Mouse (Mus musculus) layer of hippocampus, adult 9-11 months (tissue): ENCODE measurements around the gene Tmem19.
"Not testable (repeated sequence)": the region's sequence is repeated elsewhere in the genome, so short reads cannot be mapped to it uniquely, and the experiment has no call there.

ENCODE experiments used
- DNase-seq: peaks from one replicate; pipeline ENCODE4 v3.0.0; 2022

Gene Tmem19

DNA sequence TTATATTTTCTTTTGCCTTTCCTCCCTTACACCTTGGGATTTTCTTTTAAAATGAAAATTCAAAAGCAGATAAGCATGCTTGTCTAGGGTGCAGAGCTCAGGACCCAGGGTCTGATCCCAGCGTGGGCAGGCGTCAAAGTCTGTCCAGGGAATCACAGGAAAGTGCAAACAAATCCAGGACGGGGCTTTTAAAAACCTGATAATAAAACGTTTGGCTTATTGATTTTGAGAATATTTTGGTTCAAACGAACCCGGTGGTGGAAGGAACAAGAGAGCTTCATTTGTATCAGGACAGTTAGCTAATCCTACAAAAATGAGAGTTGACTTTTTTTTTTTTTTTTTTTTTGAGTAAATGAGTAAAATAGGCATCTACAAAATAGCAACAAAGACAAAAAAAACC, 14.2 kb downstream of the Tmem19 start:
- DNase-seq = no peak

DNA sequence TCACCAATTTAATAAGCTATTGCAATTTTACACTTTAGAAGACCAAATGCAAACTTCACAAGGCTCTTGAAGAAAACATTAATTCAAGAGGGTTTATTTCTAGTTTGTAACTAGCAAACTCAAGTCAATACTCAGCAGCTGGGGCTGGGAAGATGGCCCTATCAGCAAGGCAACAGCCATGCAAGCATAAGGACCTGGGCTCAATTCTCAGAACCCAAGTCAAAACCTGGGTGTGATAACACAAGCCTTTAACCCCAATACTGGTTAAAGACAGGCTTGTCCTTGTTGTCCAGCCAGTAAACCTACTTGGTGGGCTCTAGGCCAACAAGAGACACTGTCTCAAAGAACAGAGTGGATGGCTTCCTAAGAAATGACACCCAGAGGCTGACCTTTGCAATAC, 15.9 kb downstream of the Tmem19 start:
- no peak for DNase-seq

DNA sequence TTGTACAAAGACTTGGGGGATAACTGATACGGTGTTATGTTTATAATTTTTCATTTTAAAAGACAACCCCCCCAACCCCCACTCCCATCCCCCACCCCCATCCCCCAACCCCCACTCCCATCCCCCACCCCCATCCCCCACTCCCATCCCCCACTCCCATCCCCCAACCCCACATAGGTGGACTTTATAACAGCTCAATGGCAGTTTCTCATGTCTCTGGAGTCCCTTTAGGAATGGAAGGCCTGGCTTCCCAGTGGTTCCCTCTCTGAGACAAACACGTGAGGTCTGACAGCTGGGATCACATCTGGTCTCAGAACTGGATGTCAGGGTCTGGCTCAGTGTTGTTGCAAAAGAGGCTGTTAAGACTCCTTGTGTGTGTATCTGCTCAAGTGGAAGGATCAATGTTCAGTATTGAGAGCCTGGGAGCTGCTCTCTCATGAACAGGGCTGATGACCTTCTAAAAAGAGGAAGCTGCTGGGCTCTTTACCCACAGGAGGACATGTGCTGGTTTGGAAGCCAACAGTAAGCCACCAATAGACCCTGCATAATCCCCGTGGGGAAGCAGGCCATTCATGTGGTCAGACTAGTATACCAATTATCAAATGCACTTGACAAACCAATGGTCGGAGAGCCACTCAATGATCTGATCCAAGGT, 19.4 kb downstream of the Tmem19 start:
- DNase-seq = no peak

DNA sequence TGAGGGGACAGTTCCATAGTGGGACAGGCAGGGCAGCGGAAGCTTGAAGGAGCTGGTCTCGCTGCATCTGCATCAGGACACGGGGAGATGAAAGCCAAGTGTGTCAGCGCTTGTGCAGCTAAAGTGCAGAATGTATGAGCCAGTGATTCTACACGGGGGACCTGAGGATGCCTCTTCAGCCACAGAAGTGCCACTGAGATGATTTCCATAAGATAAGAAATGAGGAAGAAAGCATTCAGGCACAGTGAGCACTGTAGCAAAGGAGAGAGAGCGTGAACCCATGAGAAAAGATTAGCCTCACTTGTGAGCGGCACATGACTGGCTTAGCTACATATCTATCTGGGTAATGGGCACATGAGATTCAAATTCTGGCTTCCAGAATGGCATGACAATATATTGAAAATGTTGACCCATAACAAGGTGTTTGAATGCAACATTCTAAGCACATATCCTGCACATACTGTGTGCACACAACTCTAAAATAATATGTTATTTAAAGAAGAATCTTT, 22.4 kb downstream of the Tmem19 start:
- no peak for DNase-seq

DNA sequence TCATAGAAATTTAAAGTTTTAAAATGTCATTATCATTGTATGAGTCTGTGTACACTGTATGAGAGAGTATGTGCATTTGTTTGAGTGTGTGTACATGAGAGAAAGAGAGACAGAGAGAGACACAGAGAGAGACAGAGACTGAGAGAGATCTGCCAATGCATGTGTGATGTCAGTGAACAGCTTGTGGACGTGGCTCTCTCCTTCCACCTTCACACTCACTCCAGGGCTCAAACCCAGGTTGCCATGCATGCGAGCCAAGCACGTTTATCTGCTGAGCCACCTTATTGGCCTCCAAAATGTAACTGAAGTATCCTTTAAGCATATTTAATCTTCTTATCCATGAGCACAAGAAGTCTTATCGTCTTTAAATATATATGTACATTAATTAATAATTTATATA, 25.4 kb downstream of the Tmem19 start:
- DNase-seq = no peak

DNA sequence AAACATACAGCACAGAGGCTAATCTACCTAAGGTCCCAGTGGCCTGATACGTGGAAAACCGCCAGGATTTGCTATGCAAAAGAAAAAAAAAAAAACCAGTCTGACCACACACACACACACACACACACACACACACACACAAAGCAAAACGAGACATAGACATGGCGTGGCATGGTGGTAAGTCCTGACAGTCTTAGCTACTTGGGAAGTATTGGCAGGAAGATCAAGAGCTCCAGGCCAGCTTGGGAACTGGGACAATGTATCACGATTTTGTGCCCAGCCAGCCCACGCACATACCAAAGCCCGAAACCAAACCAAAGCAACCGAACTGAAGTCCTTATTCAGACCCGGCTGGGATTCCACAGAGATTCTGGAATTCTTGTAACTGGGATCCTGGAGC, 28.8 kb downstream of the Tmem19 start:
- DNase-seq = no peak

DNA sequence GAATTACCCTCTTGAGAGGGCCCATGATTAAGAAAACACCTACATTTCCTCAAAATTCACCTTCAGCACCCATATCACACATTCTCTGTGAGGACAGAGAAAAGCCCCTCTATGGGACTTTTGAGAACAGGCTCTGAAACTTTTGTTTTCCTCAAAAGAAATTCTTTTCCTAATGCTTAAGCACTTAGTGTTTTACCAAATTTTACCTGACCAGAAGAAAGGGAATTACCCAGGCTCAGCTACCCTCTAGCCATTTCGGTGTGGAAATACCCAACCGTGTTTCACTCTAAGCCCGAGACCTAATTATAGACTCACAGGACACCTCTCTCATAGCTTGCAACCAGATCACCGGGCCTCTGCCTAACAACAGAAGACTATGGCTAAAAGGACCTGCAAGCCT, 29.3 kb downstream of the Tmem19 start:
- no peak for DNase-seq

DNA sequence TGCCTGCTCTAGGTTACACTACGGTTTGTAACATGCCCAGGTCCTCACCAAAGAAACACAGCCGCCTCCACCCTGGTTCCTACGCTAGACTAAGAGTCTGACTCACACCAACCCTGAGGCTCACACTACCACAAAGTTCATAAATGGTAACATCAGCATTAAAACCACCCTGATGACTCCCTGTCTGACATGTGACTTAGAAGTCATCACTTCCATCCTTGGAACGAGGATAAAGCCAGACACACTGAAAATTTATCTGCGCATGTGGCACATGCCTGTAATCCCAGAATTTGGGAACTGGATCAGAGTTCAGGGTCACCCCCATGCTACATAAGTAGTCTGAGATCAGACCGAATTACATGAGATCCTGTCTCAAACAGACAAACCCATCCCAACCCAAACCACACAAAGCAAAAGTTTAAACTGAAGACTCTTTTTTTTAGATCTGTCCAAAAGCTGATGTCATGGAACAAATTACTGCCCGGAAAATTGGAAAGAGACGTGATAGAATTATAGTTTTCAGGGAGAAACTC, 29.8 kb downstream of the Tmem19 start:
- DNase-seq = no peak

DNA sequence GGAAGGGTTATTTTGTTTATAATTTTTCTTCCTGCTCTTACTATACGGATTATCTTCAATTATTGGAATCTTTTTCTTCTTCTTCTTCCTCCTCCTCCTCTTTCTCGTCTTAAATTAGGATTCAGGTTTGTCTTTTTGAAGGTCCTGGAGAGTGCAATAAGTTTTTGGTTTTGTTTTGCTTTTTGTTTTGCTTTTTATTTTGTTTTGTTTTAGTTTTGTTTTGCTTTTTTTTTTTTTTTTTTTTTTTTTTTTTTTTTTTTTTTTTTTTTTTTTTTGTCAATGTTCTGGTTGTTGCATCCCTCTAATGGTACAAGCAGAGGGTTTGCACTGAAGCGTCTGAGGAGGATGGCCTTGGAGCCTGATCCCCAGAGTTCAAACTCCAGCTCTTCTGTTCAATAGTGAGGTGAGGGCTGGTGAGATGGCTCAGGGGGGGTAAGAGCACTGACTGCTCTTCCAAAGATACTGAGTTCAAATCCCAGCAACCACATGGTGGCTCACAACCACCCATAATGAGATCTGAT, 33.2 kb downstream of the Tmem19 start:
- DNase-seq = no peak

DNA sequence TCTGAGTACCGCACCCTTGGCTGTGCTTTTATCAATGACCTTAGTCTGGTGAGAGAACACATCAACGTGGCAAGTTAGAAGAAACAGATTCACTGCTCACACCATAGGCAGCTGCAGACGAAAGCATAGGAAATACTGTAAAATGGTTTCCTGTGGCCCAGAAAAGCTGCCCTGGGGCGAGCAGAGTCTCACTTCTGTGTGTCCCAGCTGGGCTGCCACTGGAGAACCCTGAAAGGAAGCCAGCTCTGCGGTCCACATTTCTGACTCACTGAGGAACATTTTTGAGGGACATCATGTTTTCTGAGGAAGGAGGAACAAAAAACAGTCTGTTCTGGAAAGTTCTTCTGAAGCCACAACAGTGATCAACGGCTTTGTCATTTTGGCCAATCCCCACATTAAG, 33.8 kb downstream of the Tmem19 start:
- no peak for DNase-seq

DNA sequence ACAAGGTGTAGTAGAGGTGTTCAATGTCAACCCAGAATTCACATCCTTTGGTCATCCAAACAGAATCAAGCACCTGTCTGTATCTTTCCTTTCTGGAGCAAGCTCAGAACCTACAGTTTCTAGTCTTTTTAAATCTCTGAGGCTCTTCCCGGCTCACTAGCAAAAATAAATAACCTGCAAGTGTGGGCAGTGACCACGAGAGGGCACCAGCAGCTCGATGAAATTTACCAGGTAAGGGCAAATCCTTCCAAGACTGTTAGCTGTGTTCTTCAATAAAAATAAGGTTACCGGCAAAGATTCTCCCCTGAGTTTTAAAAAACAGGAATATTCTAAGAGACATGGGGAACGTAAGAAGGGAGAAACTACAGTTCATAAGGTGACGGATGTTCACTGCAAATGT, 39.0 kb downstream of the Tmem19 start:
- peak; percentile 55 for DNase-seq

DNA sequence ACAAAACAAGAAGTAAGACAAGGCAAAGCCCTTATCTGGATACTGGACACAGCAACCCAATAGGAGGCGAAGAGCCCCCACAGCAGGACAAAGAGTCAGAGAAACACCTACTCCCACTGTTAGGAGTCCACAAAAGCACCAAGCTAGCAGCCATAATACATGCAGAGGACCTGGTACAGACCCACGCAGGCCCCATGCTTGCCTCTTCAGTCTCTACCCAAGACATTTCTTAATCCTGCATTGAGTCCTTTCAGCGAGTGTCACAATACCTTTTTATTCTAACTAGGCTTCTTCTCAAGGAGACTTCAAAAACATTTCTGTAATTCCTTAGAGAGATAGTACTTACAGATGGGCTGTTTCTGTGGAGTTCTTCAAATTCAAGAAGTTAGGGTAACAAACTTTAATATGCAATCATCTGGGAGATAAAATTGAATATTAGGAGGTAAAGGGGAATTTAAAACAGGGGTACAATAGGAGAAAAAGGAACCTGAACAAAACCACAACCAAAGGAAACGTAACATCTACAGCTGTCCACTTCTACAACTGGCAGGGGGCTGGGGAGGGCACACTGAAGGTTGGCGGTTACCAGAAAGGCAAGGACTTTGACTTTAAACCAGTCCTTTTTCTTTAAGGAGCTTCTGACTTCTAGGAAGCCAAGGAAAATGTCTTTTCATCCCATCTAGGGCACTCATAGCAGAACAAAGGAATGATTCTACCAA, 40.8 kb downstream of the Tmem19 start:
- no peak for DNase-seq

DNA sequence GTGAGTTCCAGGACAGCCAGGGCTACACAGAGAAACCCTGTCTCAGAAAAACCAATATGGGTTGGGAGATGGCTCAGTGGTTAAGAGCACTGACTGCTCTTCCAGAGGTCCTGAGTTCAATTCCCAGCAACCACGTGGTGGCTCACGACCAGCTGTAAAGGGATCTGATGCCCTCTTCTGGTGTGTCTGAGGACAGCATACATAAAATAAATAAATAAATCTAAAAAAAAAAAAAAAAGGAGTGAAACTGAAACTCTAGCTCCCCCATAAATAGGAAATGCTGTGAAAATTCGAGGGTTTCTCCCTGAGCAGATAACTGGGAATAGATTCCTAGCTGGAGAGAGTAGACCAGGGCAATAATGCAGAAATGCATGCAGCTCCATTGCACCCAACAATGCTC, 43.9 kb downstream of the Tmem19 start:
- DNase-seq = not testable (repeated sequence)

DNA sequence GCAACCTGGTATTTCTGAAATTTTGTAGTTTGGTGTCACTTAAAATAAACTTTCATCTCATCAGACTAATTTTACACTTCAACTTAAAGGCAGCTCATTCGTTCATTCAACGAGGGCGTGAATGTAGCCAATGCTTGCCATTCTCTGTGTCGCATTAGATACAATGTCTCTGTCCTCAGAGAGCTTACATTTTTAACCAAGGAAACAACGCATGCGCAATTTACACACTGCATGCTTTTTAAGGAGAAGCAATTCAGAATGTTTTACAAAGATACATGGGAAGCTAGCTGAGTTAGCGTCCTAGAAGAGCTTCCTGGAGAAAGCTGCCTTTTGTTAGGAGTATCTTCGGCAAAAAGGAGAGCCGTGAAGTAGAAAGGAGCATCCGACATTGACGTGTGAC, 46.0 kb downstream of the Tmem19 start:
- DNase-seq = no peak

DNA sequence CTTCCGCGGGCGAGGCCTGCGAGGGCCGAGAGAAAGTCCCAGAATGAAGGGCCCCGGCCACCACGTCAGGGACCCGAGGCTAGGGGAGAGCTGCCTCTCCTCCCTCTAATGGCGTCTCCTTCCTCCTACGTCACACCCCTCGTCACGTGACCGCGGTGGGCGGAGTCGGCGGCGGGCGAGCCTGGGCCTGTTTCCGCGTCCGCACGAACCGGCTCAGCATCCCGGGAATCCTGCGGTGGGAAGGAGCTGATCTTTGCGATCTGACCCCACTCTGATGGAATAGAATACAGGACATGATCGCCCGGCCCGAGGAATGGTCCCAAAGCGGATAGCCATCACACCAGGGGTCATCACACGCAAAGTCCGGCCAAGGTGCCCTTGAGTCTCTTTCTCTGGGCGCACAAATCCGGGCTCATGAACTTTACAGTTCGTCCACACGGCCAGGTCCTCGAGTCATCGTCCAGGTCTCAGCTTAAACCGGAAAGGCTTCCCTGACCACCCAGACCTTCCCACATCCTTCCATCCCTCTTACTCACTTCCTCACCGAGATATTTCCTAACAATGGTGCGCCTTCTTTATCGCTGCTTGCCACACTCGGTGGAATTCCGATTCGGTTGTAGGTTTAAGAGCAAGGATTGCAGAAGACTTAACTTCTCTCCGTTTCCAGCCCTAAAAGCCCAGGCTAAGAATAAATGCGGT, 46.7 kb downstream of the Tmem19 start, which contains the start of gene Rab21:
Rab21 (minus strand) TSS at position 122 of the 699 bp plus-strand sequence.
- peak; percentile 93 for DNase-seq

DNA sequence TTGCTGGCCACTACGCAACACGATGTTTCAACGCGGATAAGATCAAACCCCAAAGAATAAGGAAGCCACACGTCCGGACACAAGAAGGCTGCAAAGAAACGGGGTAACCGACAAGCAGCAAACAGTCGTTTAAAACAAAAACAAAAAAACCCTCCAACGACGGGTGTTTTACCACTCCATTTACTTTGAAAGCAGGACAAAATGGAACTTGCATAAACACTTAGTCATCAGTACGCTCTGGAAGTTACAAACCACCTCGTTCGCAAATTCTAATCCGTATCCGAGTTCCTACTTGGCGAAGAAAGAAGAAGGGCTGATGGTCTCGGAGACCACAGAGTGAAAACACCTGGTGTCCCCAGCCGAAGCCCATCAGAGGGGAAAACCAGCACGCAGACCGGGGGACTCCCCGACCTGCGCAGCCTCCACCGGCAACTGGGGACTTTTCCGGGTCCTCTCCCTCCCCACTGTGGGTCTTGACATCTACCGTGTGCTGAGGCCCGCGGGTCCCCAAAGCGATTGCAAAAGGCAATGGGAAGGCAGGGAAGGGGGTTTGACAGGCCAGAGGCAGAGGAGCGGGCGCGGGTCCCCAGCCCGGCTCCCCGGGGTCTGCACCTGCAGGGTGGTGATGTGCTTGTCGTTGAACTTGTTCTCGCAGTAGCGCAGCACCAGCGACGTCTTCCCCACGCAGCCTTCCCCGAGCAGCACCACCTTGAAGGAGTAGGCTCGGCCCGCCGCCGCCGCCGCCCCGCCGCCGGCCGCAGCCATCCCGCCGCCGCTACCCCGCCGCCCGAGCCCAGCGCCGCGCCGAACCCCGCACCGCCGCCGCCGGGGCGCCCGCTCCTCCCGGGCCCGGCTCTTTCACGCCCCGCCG, 47.5 kb downstream of the Tmem19 start:
- no peak for DNase-seq

DNA sequence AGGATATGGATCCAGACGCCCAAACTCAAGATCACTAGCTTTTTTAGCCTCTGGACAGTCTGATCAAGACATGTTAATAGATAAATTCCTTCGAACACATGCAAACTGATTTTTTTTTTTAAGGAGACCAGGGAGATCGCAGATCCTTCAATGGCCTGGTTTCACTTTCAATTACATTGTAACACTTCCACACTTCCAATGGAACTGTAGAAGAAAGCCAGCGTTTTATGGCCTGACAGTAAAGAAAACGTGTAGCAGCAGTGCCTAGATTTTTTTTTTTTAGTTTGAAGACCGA, 48.1 kb downstream of the Tmem19 start:
- no peak for DNase-seq

DNA sequence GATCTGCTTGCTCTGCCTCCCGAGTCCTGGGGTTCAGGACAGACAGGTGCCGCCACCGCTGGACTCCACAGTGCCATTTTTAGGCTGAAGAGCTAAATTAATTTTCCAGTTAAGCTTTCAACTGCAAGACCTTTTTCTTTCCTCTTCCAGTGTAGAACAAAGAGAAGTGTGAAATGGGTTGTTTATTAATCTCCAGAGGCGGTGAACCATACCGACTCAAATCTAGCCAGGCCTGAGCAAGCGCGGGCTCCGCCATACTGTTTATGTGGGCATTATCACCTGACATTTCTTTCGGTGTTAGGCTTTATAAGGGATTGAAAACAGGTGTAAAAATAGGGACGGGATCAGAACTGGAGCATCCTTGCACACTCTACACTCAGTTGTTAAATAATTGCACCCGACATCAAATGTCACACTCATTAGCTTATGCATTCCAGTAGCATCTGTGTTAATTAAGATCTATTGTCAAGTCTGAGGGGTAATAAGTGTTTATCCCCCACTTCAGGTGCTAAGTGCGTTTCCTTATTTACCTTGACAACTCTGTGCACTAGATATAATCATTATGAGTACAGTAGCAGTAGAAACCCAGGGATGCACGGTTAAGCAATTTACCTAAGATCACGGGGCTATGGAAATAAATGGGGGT, 48.5 kb downstream of the Tmem19 start:
- DNase-seq = no peak

DNA sequence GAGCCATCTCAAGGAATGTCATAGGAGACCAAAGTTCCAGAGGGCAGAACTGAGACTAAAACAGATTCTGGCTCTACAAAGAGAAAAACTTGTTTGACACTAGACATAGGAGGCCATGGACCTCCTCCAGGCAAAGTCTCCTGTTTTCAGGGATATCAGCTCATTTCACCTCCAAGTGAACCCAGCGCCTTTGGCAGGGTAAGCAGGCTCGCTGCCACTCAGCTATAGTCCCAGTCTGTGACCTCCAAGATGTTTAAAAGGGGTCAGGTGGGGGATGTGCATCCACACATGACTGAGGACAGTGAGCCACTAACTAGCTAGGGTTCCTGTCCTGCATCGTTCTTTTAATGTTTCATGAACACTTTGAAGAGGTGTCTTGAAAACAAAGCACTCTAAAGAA, 49.6 kb downstream of the Tmem19 start:
- no peak for DNase-seq

DNA sequence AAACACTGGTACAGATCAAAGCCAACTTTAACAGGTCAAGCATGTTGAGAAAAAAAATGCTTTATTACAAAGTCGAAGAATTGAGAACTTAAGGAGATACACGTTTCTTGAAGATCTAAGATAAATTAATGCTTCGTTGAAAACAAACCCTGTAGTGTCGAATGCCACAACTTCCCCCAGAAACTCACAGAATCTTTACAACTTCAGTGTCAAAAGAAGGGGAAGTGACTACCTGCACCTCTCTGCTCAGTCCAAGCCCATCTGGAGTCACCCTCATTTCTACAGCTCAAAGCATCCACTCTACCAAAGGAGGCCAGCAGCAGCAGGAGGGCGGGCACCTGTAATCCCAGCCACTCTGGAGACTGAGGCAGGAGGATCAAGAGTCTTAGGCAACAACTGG, 50.1 kb downstream of the Tmem19 start:
- DNase-seq = no peak

DNA sequence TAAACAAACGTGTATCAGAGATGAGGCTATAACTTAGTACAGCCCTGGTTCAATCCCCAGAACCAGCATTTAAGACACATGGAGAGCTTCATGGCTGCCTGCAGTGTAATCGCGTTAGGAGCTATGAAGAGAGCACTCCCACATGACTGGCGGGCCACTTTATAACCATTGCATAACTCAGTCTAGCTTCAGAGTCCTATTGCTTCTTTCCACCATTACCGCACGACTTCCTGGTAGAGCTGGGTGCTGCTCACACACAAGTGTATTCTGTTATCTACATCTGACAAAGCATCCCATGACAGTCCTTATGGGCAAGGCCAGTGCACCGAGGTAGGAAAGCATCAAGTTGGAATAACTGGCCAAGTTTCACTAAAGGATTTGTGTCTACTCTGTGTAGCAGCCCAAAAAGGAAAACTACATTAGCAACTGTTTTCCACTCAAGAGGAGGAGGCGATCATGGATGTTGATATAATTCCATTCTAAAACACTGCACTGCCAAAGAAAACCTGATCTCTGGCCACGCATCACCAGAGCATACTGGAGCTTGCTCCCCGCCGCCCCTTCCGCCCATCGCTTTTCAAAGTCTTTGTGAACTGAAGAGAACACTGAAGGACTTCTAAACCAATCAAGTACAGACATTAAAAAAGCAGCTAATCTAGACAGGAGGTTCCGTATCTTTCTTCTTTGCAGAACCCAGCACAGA, 50.9 kb downstream of the Tmem19 start:
- no peak for DNase-seq

DNA sequence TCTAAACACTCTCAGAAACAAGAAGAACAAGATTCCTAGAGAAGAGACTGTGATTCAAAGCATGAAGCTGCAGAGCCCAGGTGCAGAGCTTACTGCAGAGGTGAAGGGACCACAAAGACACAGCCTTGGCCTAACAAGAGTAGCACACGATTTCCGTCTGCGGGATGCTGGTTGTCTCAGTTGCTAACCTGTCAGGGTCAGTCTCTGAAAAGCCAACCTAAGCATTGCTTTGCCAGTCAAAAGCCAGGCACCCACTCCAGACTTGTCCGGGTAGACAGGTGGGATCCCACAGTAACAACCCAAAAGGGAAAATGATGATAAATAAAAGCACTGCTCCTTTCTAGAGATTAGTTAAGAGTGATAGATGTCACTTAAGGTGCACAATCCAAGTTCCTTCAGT, 53.1 kb downstream of the Tmem19 start:
- no peak for DNase-seq
